Mouse (Mus musculus): Measurements from ENCODE around the gene Usp21. TPM values are rescaled to one million over a fixed set of nuclear protein-coding genes. Genes with fewer than 3 reads are reported as not detected.

The Usp21 gene
- polyA plus RNA-seq, 1 experiment: 79.1 TPM

DNA sequence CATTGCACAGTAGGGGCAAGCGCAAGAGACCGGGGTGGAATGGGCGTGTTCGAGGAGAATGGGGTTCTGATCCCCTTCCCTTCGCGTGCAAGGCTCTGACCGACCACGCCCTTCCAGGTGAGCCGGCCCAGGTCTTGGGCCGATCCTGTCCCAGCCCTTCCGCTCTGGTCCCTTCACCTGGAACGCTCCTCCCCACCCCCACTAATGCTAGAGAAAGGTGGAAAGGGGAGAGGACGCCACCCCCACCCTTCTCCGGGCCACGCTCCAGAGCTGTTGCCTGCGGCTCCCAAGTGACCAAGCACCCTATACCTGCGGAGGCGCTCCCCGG lies 17.3 kb downstream of the Usp21 start:
- TF ChIP-seq POLR2A (IDR thresholded peaks at IDR 0.05; ENCODE audit: control insufficient read depth, extremely low read depth, insufficient read depth, low read length, poor library complexity) (no peak), CTCF (IDR thresholded peaks at IDR 0.05; ENCODE audit: borderline replicate concordance, control insufficient read depth, extremely low read depth, insufficient read depth, low read length, poor library complexity) (no peak)
- Histone ChIP-seq H3K4me1 (replicated peaks; ENCODE audit: control insufficient read depth, insufficient read depth, low read length) (peaks cover 13% of the 10 kb centered on the region), H3K27ac (ENCODE audit: control insufficient read depth, insufficient read depth, low read length) (no peak overlapping the region), H3K4me3 (ENCODE audit: control insufficient read depth, insufficient read depth, low read length) (peak overlapping the region; percentile 71), H3K27me3 (ENCODE audit: control insufficient read depth, insufficient read depth, low read length) (no peaks in the 10 kb centered on the region), H3K36me3 (ENCODE audit: control insufficient read depth, insufficient read depth, low read length) (peaks cover 18% of the 10 kb centered on the region)
- WGBS: under 1% methylated on average over 19 of the region's 19 CpGs
- DNase-seq: no peak

DNA sequence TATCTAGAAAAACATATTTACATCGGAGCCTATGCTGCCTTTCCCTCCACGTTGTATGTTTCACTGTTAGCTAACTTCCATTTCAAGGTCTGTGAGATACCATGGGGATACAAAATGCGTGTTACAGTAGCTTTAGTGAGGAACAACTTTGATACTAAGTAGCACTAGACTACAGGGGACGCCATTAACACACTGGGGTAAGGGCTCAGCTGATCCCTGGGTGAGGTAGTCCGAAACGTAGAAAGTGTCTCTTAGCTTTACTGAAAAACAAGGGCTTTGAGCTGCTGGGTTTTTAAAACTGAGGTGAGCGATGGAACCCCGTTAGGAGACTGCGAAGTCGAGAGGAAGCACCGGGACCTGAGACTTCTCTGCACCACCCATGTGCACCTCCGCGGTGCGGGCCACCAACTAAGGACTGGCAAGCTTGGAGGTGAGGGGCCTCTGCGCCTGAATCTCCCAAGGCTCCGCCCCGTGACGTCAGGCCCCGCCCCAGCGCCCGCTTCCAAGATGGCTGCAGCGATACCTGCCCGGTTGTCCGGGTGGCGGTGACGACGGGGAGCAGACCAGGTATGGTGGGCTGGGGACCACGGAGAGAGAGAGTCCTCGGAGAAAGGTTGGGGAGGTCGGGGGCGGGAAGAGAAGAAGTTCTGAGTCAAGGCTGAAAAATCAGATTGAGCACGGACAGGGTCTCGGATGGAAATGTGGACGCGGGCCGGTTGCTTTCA lies 17.8 kb downstream of the Usp21 start, which contains the start of gene B4galt3:
Gene B4galt3 (plus strand): TSS at position 481 of the 725 bp plus-strand sequence.
- TF ChIP-seq CTCF (IDR thresholded peaks at IDR 0.05; ENCODE audit: borderline replicate concordance, control insufficient read depth, extremely low read depth, insufficient read depth, low read length, poor library complexity): peak; percentile 37; the same call in 1 of the 2 replicates
- peak; percentile 96 for TF ChIP-seq POLR2A (IDR thresholded peaks at IDR 0.05; ENCODE audit: control insufficient read depth, extremely low read depth, insufficient read depth, low read length, poor library complexity)
- DNase-seq: peak; percentile 99
- peak within 1 kb of the TSS; percentile 71 for H3K4me3 ChIP-seq (ENCODE audit: control insufficient read depth, insufficient read depth, low read length)
- 6% methylated on average over 36 of the region's 36 CpGs for WGBS
- H3K27ac ChIP-seq (ENCODE audit: control insufficient read depth, insufficient read depth, low read length): no peak within 1 kb of the TSS
- H3K36me3 ChIP-seq (ENCODE audit: control insufficient read depth, insufficient read depth, low read length): peaks cover 13% of the 10 kb centered on the region
- peaks cover 13% of the 10 kb centered on the region for H3K4me1 ChIP-seq (replicated peaks; ENCODE audit: control insufficient read depth, insufficient read depth, low read length)
- no peaks in the 10 kb centered on the region for H3K27me3 ChIP-seq (ENCODE audit: control insufficient read depth, insufficient read depth, low read length)

DNA sequence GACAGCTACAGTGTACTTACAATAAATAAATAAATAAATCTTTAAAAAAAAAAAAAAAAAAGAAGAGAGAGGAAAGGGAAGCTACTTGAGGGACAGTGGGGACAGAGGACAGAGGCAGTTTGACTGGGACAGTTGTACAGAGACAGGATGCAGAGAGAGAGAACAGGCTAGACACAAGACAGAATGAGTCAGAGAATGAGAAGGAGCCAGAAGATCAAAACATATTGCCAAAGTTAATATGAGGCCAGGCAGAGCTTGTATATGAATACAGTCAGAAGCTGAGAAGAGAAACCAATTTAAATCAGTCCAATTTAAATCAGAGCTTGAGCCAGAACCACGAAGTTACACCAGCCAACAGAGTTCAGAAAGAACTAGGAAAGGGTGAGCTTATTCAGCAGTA lies 19.4 kb downstream of the Usp21 start:
- Histone ChIP-seq H3K27me3 (ENCODE audit: control insufficient read depth, insufficient read depth, low read length) (no peaks in the 10 kb centered on the region), H3K4me3 (ENCODE audit: control insufficient read depth, insufficient read depth, low read length) (no peak overlapping the region), H3K27ac (ENCODE audit: control insufficient read depth, insufficient read depth, low read length) (no peak overlapping the region), H3K36me3 (ENCODE audit: control insufficient read depth, insufficient read depth, low read length) (no peaks in the 10 kb centered on the region), H3K4me1 (replicated peaks; ENCODE audit: control insufficient read depth, insufficient read depth, low read length) (peaks cover 13% of the 10 kb centered on the region)
- 68% methylated on average over 1 of the region's 1 CpGs for WGBS
- no peak for DNase-seq
- TF ChIP-seq POLR2A (IDR thresholded peaks at IDR 0.05; ENCODE audit: control insufficient read depth, extremely low read depth, insufficient read depth, low read length, poor library complexity) (no peak), CTCF (IDR thresholded peaks at IDR 0.05; ENCODE audit: borderline replicate concordance, control insufficient read depth, extremely low read depth, insufficient read depth, low read length, poor library complexity) (no peak)

GRCm38 (mm10) chr1:171265971-171266744 lies 21.6 kb downstream of the Usp21 start:
- WGBS: 46% methylated on average over 4 of the region's 4 CpGs
- no peak overlapping the region for H3K27ac ChIP-seq (ENCODE audit: control insufficient read depth, insufficient read depth, low read length)
- TF ChIP-seq CTCF (IDR thresholded peaks at IDR 0.05; ENCODE audit: borderline replicate concordance, control insufficient read depth, extremely low read depth, insufficient read depth, low read length, poor library complexity) (no peak), POLR2A (IDR thresholded peaks at IDR 0.05; ENCODE audit: control insufficient read depth, extremely low read depth, insufficient read depth, low read length, poor library complexity) (no peak)
- DNase-seq: no peak
- H3K4me1 ChIP-seq (replicated peaks; ENCODE audit: control insufficient read depth, insufficient read depth, low read length): peaks cover 9% of the 10 kb centered on the region
- H3K4me3 ChIP-seq (ENCODE audit: control insufficient read depth, insufficient read depth, low read length): no peak overlapping the region
- no peaks in the 10 kb centered on the region for H3K36me3 ChIP-seq (ENCODE audit: control insufficient read depth, insufficient read depth, low read length)
- H3K27me3 ChIP-seq (ENCODE audit: control insufficient read depth, insufficient read depth, low read length): no peaks in the 10 kb centered on the region

- Histone ChIP-seq H3K27me3 (ENCODE audit: control insufficient read depth, insufficient read depth, low read length) (no peaks in the 10 kb centered on the region), H3K27ac (ENCODE audit: control insufficient read depth, insufficient read depth, low read length) (no peak overlapping the region), H3K4me1 (replicated peaks; ENCODE audit: control insufficient read depth, insufficient read depth, low read length) (0 out of 2 replicates have a peak, but pooled peaks cover 2% of the 10 kb centered on the region), H3K4me3 (ENCODE audit: control insufficient read depth, insufficient read depth, low read length) (no peak overlapping the region), H3K36me3 (ENCODE audit: control insufficient read depth, insufficient read depth, low read length) (no peaks in the 10 kb centered on the region)
- WGBS: 67% methylated on average over 3 of the region's 3 CpGs
- DNase-seq: no peak
- no peak for TF ChIP-seq POLR2A (IDR thresholded peaks at IDR 0.05; ENCODE audit: control insufficient read depth, extremely low read depth, insufficient read depth, low read length, poor library complexity)
- no peak for TF ChIP-seq CTCF (IDR thresholded peaks at IDR 0.05; ENCODE audit: borderline replicate concordance, control insufficient read depth, extremely low read depth, insufficient read depth, low read length, poor library complexity)
Observed at GRCm38 (mm10) chr1:171263666-171264461, 23.9 kb downstream of the Usp21 start.

- H3K4me3 ChIP-seq (ENCODE audit: control insufficient read depth, insufficient read depth, low read length): no peak overlapping the region
- TF ChIP-seq POLR2A (IDR thresholded peaks at IDR 0.05; ENCODE audit: control insufficient read depth, extremely low read depth, insufficient read depth, low read length, poor library complexity): no peak
- TF ChIP-seq CTCF (IDR thresholded peaks at IDR 0.05; ENCODE audit: borderline replicate concordance, control insufficient read depth, extremely low read depth, insufficient read depth, low read length, poor library complexity): no peak
Observed at GRCm38 (mm10) chr1:171263185-171263611, 24.6 kb downstream of the Usp21 start.

More at GRCm38 (mm10) chr1:171263185-171263611, 24.6 kb downstream of the Usp21 start:
- Histone ChIP-seq H3K27me3 (ENCODE audit: control insufficient read depth, insufficient read depth, low read length) (no peaks in the 10 kb centered on the region), H3K36me3 (ENCODE audit: control insufficient read depth, insufficient read depth, low read length) (no peaks in the 10 kb centered on the region), H3K27ac (ENCODE audit: control insufficient read depth, insufficient read depth, low read length) (no peak overlapping the region), H3K4me1 (replicated peaks; ENCODE audit: control insufficient read depth, insufficient read depth, low read length) (0 out of 2 replicates have a peak, but pooled peaks cover 2% of the 10 kb centered on the region)
- 3% methylated on average over 2 of the region's 2 CpGs for WGBS
- no peak for DNase-seq

Measured in thymus, adult 2 months (tissue).